Mouse (Mus musculus): ENCODE results near the gene Ptger2. TPM values are rescaled to one million over a fixed set of nuclear protein-coding genes. Genes with fewer than 3 reads are reported as not detected.
"Not testable (repeated sequence)": the region's sequence is repeated elsewhere in the genome, so short reads cannot be mapped to it uniquely, and the experiment has no call there.

Ptger2 gene
- under 1 TPM; 0.19 to 0.45 TPM for total RNA-seq (2021)
- long read RNA-seq, experiment 1, result 0 reads
- long read RNA-seq, experiment 2, result 0 reads

GRCm38 (mm10) chr14:44987674-44988355 is at the start of gene Ptger2:
Gene Ptger2, plus strand, starts transcription at chr14:44988195.
- intact Hi-C loops (cut with DNase I); H3K27ac ChIP-seq; DNase-seq (ENCODE audit: extremely low spot score in 1 of 2, low spot score in 2 of 2): not testable (repeated sequence)
- peak within 1 kb of the TSS; percentile 47 for H3K4me3 ChIP-seq

GRCm38 (mm10) chr14:44960746-44961145 is 27.2 kb upstream of the Ptger2 start:
- TF ChIP-seq CTCF (IDR thresholded peaks at IDR 0.05), result no peak
- intact Hi-C loops (cut with DNase I), result no loop called here
- Histone ChIP-seq H3K4me3 (no peak overlapping the region), H3K27ac (no peak overlapping the region)
- DNase-seq (ENCODE audit: extremely low spot score in 1 of 2, low spot score in 2 of 2), result no peak

- H3K27ac ChIP-seq; intact Hi-C loops (cut with DNase I); H3K4me3 ChIP-seq: not testable (repeated sequence)
- peak; percentile 67 for TF ChIP-seq CTCF (IDR thresholded peaks at IDR 0.05)
- peak; percentile 70 to 83 for DNase-seq (ENCODE audit: extremely low spot score in 1 of 2, low spot score in 2 of 2)
Measured at GRCm38 (mm10) chr14:44977278-44977677, 10.7 kb upstream of the Ptger2 start.

- no peak overlapping the region for H3K27ac ChIP-seq
- intact Hi-C loops (cut with DNase I), result loop anchor here (1.0 kb wide), 1 partner anchor 163 kb away; no protein-coding TSS in a partner anchor
- H3K4me3 ChIP-seq, result no peak overlapping the region
- peak; percentile 44 for TF ChIP-seq CTCF (IDR thresholded peaks at IDR 0.05)
- DNase-seq (ENCODE audit: extremely low spot score in 1 of 2, low spot score in 2 of 2), result no peak
Measured at GRCm38 (mm10) chr14:44979887-44980286, 8.1 kb upstream of the Ptger2 start.

- H3K4me3 ChIP-seq, result no peak overlapping the region
- DNase-seq (ENCODE audit: extremely low spot score in 1 of 2, low spot score in 2 of 2), result no peak
- H3K27ac ChIP-seq, result no peak overlapping the region
- intact Hi-C loops (cut with DNase I), result no loop called here
- TF ChIP-seq CTCF (IDR thresholded peaks at IDR 0.05), result peak; percentile 69
Measured at GRCm38 (mm10) chr14:44981490-44981889, 6.5 kb upstream of the Ptger2 start.

- intact Hi-C loops (cut with DNase I), result no loop called here
- no peak for TF ChIP-seq CTCF (IDR thresholded peaks at IDR 0.05)
- Histone ChIP-seq H3K4me3 (no peak overlapping the region), H3K27ac (no peak overlapping the region)
- no peak for DNase-seq (ENCODE audit: extremely low spot score in 1 of 2, low spot score in 2 of 2)
Measured at GRCm38 (mm10) chr14:44984106-44984505, 3.9 kb upstream of the Ptger2 start.

- intact Hi-C loops (cut with DNase I), result no loop called here
- no peak overlapping the region for H3K27ac ChIP-seq
- TF ChIP-seq CTCF (IDR thresholded peaks at IDR 0.05), result no peak
- no peak for DNase-seq (ENCODE audit: extremely low spot score in 1 of 2, low spot score in 2 of 2)
- no peak overlapping the region for H3K4me3 ChIP-seq
Measured at GRCm38 (mm10) chr14:44986248-44986647, 1.7 kb upstream of the Ptger2 start.

GRCm38 (mm10) chr14:44988456-44989016 is 541 bp downstream of the Ptger2 start:
- DNase-seq (ENCODE audit: extremely low spot score in 1 of 2, low spot score in 2 of 2), result no peak
- intact Hi-C loops (cut with DNase I), result loop anchor here (1.0 kb wide), 1 partner anchor 155 kb away; no protein-coding TSS in a partner anchor
- no peak overlapping the region for H3K27ac ChIP-seq

GRCm38 (mm10) chr14:44989017-44989721 is 1.2 kb downstream of the Ptger2 start:
- intact Hi-C loops (cut with DNase I), result loop anchor here (1.0 kb wide), 1 partner anchor 156 kb away; no protein-coding TSS in a partner anchor
- DNase-seq (ENCODE audit: extremely low spot score in 1 of 2, low spot score in 2 of 2), result no peak

More at GRCm38 (mm10) chr14:44988456-44989016, 541 bp downstream of the Ptger2 start:
- no peak for TF ChIP-seq CTCF (IDR thresholded peaks at IDR 0.05)
- H3K4me3 ChIP-seq, result peak overlapping the region; percentile 47

GRCm38 (mm10) chr14:44989751-44990150 is 1.8 kb downstream of the Ptger2 start:
- no peak for TF ChIP-seq CTCF (IDR thresholded peaks at IDR 0.05)
- no peak overlapping the region; the same call in 1 of the 2 replicates for H3K4me3 ChIP-seq
- H3K27ac ChIP-seq, result no peak overlapping the region
- DNase-seq (ENCODE audit: extremely low spot score in 1 of 2, low spot score in 2 of 2), result no peak
- intact Hi-C loops (cut with DNase I), result loop anchor here (1.0 kb wide), 1 partner anchor 156 kb away; no protein-coding TSS in a partner anchor

More at GRCm38 (mm10) chr14:44989017-44989721, 1.2 kb downstream of the Ptger2 start:
- Histone ChIP-seq H3K27ac (no peak overlapping the region), H3K4me3 (peak overlapping the region; percentile 47)
- TF ChIP-seq CTCF (IDR thresholded peaks at IDR 0.05), result no peak

GRCm38 (mm10) chr14:44994337-44994736 is 6.3 kb downstream of the Ptger2 start:
- H3K27ac ChIP-seq, result no peak overlapping the region

More at GRCm38 (mm10) chr14:44994337-44994736, 6.3 kb downstream of the Ptger2 start:
- H3K4me3 ChIP-seq, result no peak overlapping the region
- DNase-seq (ENCODE audit: extremely low spot score in 1 of 2, low spot score in 2 of 2), result no peak
- no peak for TF ChIP-seq CTCF (IDR thresholded peaks at IDR 0.05)
- intact Hi-C loops (cut with DNase I), result no loop called here
